Mouse (Mus musculus) lung, postnatal 10 days (tissue): ENCODE measurements around the gene Sigirr.

ENCODE experiments used
- DNase-seq: peaks from one replicate; pipeline ENCODE4 v3.0.0; 2021

Sigirr gene

DNA sequence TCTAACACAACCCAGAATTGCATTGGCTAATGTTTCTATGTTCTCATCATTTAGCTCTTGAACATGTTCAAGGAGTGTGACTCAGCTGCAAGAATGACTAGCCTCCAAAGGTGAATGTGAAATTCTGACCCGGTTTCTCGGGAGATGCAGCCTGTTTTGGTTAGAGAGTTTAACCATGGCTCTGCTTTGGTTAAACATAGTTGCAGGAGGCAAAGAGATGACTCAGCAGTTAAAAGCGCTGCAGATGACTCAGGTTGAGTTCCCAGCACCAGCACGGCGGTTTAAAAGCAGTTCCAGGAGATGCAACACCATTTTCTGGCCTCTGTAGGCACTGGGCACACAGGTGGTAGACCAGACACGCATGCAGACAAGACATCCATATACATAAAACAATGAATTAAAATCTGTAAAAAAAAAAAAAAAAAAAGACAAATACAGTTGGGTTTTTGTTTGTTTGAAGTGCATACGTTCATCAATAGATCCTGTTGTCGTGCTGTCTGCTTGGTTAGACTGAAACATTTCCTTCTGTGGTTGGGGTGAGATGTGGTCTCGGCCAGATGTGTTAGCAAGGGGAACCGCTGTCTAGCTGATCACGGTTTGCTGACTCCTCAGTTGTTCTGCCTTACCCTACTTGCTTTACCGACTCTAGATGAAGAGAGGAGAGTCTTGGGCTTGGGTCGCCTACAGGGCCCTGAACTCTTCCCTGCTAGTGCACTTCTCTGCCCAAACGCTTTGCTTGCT is 41.6 kb downstream of the Sigirr start:
- DNase-seq, result no peak

DNA sequence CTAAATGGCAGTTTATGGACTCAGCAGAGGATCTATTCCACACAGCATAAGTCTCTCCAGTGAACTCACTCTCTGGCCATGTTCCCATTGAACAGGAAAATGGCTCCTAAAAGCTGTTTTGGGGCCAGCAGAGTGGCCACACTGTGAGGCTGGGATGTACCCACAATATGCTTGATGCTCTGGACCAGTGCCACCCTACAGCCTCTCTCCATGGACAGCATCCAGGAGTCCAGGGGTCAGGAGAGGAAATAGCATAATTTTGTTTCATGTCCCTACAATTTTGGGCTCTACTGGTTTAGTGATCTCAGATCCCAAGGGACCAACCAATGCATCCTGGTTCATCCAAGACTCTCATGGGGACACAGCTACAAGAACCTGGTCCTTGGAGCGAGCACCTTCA is 42.8 kb downstream of the Sigirr start:
- no peak for DNase-seq

GRCm38 (mm10) chr7:141056976-141057375 is 43.4 kb downstream of the Sigirr start:
- no peak for DNase-seq

DNA sequence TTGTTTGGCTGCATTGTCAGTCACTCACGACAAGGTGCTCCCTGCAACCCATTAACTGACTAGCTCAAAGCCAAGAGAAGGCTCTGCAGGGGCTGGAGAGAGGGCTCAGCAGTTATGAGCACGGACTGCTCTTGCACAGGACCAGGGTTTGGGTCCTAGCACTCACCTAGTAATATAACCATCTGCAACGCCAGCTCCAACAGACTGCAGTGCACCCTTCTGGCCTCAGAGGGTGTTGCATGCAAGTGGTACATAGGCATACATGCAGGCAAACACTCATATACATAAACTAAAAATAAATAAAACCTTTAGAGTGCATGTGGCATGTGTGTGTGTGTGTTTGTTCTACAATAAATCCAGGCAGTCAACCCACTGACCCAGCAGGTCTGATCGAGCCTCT is 44.6 kb downstream of the Sigirr start:
- no peak for DNase-seq

DNA sequence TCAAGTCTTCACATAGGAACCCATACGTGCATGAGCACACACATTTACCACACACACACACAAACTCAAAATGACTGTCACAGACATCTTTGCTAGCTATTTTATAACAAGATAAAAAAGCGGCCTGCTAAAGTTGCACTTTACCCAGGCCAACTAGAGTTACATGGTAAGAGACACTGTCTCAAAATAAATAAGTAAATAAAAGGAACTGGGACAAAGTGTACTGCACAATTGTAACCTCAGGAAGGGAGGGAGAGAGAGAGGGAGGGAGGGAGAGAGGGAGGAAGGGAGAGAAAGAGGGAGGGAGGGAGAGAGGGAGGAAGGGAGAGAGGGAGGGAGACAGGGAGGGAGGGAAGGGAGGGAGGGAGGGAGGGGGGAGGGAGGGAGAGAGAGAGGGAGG is 48.0 kb downstream of the Sigirr start:
- DNase-seq, result no peak

- no peak for DNase-seq
These were observed 48.4 kb downstream of the Sigirr start for GRCm38 (mm10) chr7:141052016-141052415.

DNA sequence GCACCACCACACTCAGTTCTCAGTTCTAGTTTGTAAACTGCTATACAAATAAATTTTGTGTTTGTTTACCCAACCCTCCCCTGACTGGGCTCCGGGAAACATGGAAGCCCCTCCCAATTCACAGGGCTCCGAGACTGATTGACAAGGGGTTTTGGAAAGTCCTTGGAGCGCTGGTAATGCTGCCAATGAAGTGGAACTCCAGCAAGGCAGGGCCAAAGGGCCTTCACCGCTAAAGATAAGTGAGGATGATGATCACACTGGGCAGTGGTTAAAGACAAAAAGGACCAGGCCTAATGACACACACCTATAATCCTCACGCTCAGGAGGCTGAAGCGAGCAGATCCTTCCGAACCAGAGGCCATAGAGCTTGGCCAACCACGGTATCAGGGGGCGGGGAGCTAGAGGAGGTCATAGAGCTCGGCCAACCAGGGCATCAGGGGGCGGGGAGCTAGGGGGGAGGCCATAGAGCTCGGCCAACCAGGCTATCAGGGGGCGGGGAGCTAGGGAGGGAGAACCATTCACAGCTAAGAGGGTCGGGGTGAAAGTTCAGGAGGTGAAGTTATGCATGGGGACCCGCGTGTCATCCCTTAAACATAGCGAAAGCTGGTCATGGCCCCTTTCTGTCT is 49.2 kb downstream of the Sigirr start:
- no peak for DNase-seq

DNA sequence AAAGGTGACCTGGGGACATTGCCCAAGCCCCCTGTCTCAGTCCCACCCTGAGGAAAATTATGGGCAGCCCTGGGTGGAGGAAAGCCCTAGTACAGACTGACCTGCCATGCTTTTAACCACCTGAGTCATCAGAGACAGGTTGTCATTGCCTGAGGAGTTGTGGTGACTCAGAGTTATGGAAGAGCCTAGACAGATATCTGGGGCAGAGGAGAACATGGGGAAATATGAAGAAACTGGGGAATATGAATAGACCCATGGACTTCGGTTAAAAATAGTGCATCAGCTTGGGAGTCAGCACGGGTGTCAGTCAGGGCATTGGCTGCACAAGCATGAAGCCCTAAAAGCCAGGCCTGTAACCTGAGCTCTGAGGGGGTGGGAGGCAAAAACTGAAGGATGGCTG is 51.0 kb downstream of the Sigirr start:
- DNase-seq, result no peak

DNA sequence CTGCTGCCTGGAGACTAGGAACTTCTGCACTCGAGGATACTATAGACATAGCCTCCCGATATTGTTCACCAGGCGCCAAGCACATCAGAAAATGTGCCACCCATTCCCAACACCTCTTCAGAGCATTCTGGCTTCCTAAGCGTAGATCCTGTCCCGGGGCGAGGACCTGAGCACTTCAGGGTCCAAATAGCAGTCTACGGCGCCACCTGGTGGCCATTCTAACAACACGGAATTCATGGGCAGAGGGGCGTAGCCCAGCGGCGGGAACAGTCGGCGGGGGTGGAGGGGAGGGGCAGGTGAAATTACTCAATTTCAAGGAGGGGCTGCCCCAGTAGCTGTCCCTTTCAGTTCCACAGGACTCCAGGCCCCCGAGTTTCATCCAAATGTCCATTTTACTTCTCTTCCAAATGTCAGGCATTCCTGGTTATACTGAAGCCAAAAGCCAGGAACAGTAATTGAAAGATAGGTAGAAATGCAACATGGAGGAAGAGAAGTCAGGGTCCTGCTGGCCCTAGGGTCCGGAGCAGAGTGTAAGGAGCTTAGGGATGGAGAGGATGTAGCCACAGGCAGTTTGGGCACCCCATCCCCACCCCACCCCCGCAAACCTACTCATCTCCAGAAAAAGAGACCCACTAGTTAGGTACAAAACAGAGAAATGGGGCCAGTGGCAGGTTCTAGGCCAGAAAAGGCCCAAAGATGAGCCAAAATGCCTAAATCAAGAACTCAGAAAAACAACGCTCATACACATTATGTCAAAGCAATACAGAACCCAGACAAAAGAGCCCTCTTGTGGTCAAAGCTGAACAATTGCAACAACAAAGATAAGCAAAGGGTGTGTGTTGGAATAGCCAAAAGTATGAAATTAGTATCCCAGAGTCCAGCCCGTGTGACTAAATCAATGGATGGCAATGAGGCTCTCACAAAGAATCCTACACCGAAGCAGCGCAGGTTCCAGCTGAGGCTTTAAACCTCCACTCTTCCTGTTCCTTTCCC is 51.9 kb downstream of the Sigirr start:
- peak; percentile 96 for DNase-seq

- DNase-seq, result peak; percentile 96
These were observed 52.7 kb downstream of the Sigirr start for GRCm38 (mm10) chr7:141047581-141048225.

DNA sequence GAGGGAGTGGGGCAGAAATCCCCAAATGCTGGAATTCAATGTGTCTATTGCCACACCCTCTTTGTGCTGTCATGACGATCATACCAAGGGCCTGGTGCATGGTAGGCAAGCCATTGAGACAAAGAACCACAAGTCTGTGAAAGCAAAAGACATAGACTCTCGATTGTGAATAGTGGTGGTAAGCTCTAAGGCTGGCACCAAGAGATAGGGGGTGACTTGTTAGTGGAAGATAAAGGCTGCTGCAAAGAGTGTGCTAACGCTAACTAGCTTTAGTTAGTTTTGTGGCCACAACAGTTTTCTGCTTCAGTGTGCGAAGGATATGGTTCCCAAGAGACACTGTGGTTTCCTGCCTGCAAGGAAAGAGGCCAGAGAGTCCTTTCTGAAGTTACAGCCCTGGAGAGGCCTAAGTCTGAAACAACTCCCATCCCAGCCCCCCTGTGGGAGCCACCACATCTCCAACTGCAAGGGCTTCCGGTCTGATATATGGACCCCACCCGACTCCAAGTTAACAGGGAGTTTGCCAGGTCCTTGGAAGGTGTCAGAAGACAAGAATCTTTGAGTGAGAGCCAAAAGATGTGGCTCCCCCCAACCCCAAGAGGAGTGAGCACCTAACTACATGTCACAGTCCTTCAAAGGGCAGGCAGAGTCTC is 53.3 kb downstream of the Sigirr start:
- DNase-seq, result peak; percentile 59

DNA sequence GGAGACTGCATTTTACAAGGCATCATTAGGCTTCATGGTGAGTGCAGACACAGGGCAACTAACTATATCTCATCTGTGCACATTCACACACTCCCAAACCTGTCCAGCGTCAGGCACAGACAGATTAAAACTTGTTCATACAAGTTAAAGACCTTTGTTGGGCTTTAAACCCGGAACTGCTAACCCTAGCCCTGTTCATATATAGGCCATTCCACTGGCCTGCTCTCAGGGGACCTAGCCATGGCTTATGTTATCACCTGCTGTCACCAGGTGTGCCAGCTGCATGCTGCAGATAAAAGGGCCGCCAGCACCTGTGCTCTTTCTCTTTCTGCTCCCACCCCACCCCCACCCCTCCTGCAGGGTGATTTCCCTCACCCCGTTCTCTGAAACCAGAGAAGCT is 57.8 kb downstream of the Sigirr start:
- DNase-seq, result no peak

DNA sequence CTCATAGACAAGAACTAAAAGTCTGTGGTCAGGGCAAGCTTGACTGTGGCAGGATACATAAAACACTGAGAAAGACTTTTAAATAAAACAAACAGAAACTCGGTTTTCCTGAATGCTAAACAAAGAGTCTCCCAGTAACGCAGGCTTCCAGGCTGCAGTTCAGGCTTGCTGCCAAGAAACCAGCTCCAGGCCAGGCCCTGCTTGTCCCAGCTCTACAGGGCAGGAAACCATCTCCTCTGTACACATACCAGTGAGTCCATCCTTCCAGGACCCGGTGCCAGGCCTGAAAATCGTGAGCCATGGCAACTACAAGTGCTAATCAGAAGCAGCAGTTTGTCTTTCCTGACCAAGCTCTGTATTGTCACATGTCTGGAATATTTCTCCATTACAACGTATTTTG is 58.7 kb downstream of the Sigirr start:
- peak; percentile 95 for DNase-seq
